Mouse (Mus musculus) myocyte (in vitro differentiated cells): ENCODE data around the gene Anapc5. TPM values are rescaled to one million over a fixed set of nuclear protein-coding genes. Genes with fewer than 3 reads are reported as not detected.

ENCODE experiments used
- H3K27me3 ChIP-seq: one replicate; pipeline ENCODE4 v1.6.1; 2011; ENCODE audit not compliant: control insufficient read depth, insufficient read depth, insufficient read length
- H3K36me3 ChIP-seq: one replicate; pipeline ENCODE4 v1.6.1; 2011; ENCODE audit not compliant: control insufficient read depth, insufficient read depth
- H3K4me2 ChIP-seq: one replicate; pipeline ENCODE4 v1.6.1; 2011; ENCODE audit warnings: low read depth, control low read depth
- H3K4me3 ChIP-seq: one replicate; pipeline ENCODE4 v1.5.1; 2011; ENCODE audit warnings: mild to moderate bottlenecking, control low read depth, moderate library complexity
- H3K79me2 ChIP-seq: one replicate; pipeline ENCODE4 v1.6.1; 2011; ENCODE audit not compliant: control insufficient read depth, insufficient read depth
- H3ac ChIP-seq: one replicate; pipeline ENCODE4 v1.6.1; 2011; ENCODE audit not compliant: control insufficient read depth, insufficient read length
- CEBPB ChIP-seq: IDR thresholded peaks from 2 replicates; pipeline ENCODE4 v1.6.1; 2011; ENCODE audit warnings: mild to moderate bottlenecking, moderate library complexity; ENCODE audit not compliant: poor library complexity, insufficient read depth, severe bottlenecking
- E2F4 ChIP-seq: IDR thresholded peaks from one replicate; pipeline ENCODE4 v1.6.1; 2011; ENCODE audit warnings: mild to moderate bottlenecking, control low read depth, moderate library complexity; ENCODE audit not compliant: insufficient read depth
- MAX ChIP-seq: IDR thresholded peaks from one replicate; pipeline ENCODE4 v1.6.1; 2011; ENCODE audit warnings: low read depth, mild to moderate bottlenecking, control low read depth
- MYOD1 ChIP-seq, 3 experiments: IDR thresholded peaks; one replicate each; pipeline ENCODE4 v1.6.1; 2011; ENCODE audit warnings: control low read depth in 2 of 3, low read depth in 2 of 3, mild to moderate bottlenecking in 2 of 3, moderate library complexity in 1 of 3; ENCODE audit not compliant: insufficient read length in 2 of 3, control insufficient read depth in 1 of 3
- MYOG ChIP-seq, 3 experiments: IDR thresholded peaks; one replicate each; pipeline ENCODE4 v1.6.1; 2011; ENCODE audit warnings: control low read depth in 2 of 3, low read depth in 2 of 3, mild to moderate bottlenecking in 2 of 3; ENCODE audit not compliant: insufficient read length in 2 of 3, control insufficient read depth in 1 of 3, insufficient read depth in 1 of 3
- POLR2A ChIP-seq: IDR thresholded peaks from one replicate; pipeline ENCODE4 v1.6.1; 2011; ENCODE audit warnings: low read depth, mild to moderate bottlenecking, control low read depth, moderate library complexity; ENCODE audit not compliant: insufficient read length
- POLR2AphosphoS2 ChIP-seq: IDR thresholded peaks from one replicate; pipeline ENCODE4 v1.6.1; 2011; ENCODE audit warnings: low read depth, control low read depth; ENCODE audit not compliant: insufficient read length
- REST ChIP-seq: IDR thresholded peaks from one replicate; pipeline ENCODE4 v1.6.1; 2011; ENCODE audit warnings: mild to moderate bottlenecking, control low read depth, moderate library complexity; ENCODE audit not compliant: insufficient read depth, insufficient read length
- SRF ChIP-seq: IDR thresholded peaks from one replicate; pipeline ENCODE4 v1.6.1; 2011; ENCODE audit warnings: low read depth; ENCODE audit not compliant: control insufficient read depth, insufficient read length
- TCF12 ChIP-seq: IDR thresholded peaks from one replicate; pipeline ENCODE4 v1.6.1; 2011; ENCODE audit warnings: mild to moderate bottlenecking, control low read depth; ENCODE audit not compliant: poor library complexity, insufficient read depth, severe bottlenecking
- TCF3 ChIP-seq: IDR thresholded peaks from one replicate; pipeline ENCODE4 v1.6.1; 2011; ENCODE audit warnings: low read depth, control low read depth; ENCODE audit not compliant: insufficient read length
- USF1 ChIP-seq: IDR thresholded peaks from one replicate; pipeline ENCODE4 v1.6.1; 2011; ENCODE audit warnings: low read depth, mild to moderate bottlenecking, control low read depth, moderate library complexity
- polyA plus RNA-seq: library from polyadenylated mRNA; unstranded; fragments of >200 nt; fragmentation: generic; extraction: Trizol; gene quantifications from one replicate; pipeline ENCODE4 v1.2.1, GENCODE M21; 2012; ENCODE audit warnings: missing spikeins

Gene Anapc5
- polyA plus RNA-seq, 1 experiment, result 197 TPM

- Histone ChIP-seq H3ac (no peak overlapping the region), H3K4me3 (no peak overlapping the region), H3K36me3 (peaks cover 60% of the 10 kb centered on the region), H3K27me3 (no peaks in the 10 kb centered on the region), H3K79me2 (no peaks in the 10 kb centered on the region), H3K4me2 (no peak overlapping the region)
- TF ChIP-seq CEBPB (no peak), REST (no peak), E2F4 (no peak), MYOG (IDR thresholded peaks at IDR 0.05; ENCODE audit: control insufficient read depth in 1 of 3, insufficient read depth in 1 of 3, insufficient read length in 2 of 3, low read depth in 2 of 3) (no peak), SRF (no peak), MYOD1 (IDR thresholded peaks at IDR 0.05; ENCODE audit: control insufficient read depth in 1 of 3, insufficient read length in 2 of 3, low read depth in 2 of 3) (no peak), POLR2A (no peak), USF1 (no peak), TCF3 (no peak), TCF12 (no peak), MAX (no peak), POLR2AphosphoS2 (no peak)
These were observed 19.5 kb downstream of the Anapc5 start for GRCm38 (mm10) chr5:122801684-122802083.

- Histone ChIP-seq H3ac (no peak overlapping the region), H3K27me3 (no peaks in the 10 kb centered on the region), H3K4me3 (no peak overlapping the region), H3K36me3 (peaks cover 53% of the 10 kb centered on the region), H3K79me2 (no peaks in the 10 kb centered on the region), H3K4me2 (no peak overlapping the region)
- TF ChIP-seq MAX, result no peak
- TF ChIP-seq TCF12, result no peak
- no peak for TF ChIP-seq MYOD1 (IDR thresholded peaks at IDR 0.05; ENCODE audit: control insufficient read depth in 1 of 3, insufficient read length in 2 of 3, low read depth in 2 of 3)
- TF ChIP-seq POLR2A, result no peak
- TF ChIP-seq TCF3, result no peak
- TF ChIP-seq CEBPB, result no peak
- no peak for TF ChIP-seq REST
These were observed 20.7 kb downstream of the Anapc5 start for GRCm38 (mm10) chr5:122800345-122801010.

- H3K4me3 ChIP-seq, result no peak overlapping the region
- H3K79me2 ChIP-seq, result no peaks in the 10 kb centered on the region
- no peak overlapping the region for H3ac ChIP-seq
- peaks cover 47% of the 10 kb centered on the region for H3K36me3 ChIP-seq
- TF ChIP-seq REST, result no peak
- no peak for TF ChIP-seq SRF
- no peak for TF ChIP-seq MAX
- TF ChIP-seq MYOD1 (IDR thresholded peaks at IDR 0.05; ENCODE audit: control insufficient read depth in 1 of 3, insufficient read length in 2 of 3, low read depth in 2 of 3), result peak in 2 of 3 experiments; percentile 55 to 57
- TF ChIP-seq CEBPB, result no peak
- no peak for TF ChIP-seq TCF3
- no peak for TF ChIP-seq TCF12
- no peak for TF ChIP-seq POLR2A
- peak in 2 of 3 experiments; percentile 1 to 72 for TF ChIP-seq MYOG (IDR thresholded peaks at IDR 0.05; ENCODE audit: control insufficient read depth in 1 of 3, insufficient read depth in 1 of 3, insufficient read length in 2 of 3, low read depth in 2 of 3)
- no peak for TF ChIP-seq E2F4
- H3K27me3 ChIP-seq, result no peaks in the 10 kb centered on the region
- no peak overlapping the region for H3K4me2 ChIP-seq
These were observed 21.5 kb downstream of the Anapc5 start for GRCm38 (mm10) chr5:122799379-122800344.

- Histone ChIP-seq H3K36me3 (peaks cover 44% of the 10 kb centered on the region), H3ac (no peak overlapping the region)
These were observed 22.4 kb downstream of the Anapc5 start for GRCm38 (mm10) chr5:122798557-122799378.

More at GRCm38 (mm10) chr5:122798557-122799378, 22.4 kb downstream of the Anapc5 start:
- Histone ChIP-seq H3K4me3 (no peak overlapping the region), H3K27me3 (no peaks in the 10 kb centered on the region), H3K4me2 (no peak overlapping the region), H3K79me2 (no peaks in the 10 kb centered on the region)
- TF ChIP-seq POLR2A (no peak), MAX (no peak), TCF12 (no peak), MYOG (IDR thresholded peaks at IDR 0.05; ENCODE audit: control insufficient read depth in 1 of 3, insufficient read depth in 1 of 3, insufficient read length in 2 of 3, low read depth in 2 of 3) (no peak), USF1 (no peak), MYOD1 (IDR thresholded peaks at IDR 0.05; ENCODE audit: control insufficient read depth in 1 of 3, insufficient read length in 2 of 3, low read depth in 2 of 3) (no peak), SRF (no peak), CEBPB (no peak), REST (no peak), E2F4 (no peak), POLR2AphosphoS2 (no peak), TCF3 (no peak)
